Mouse (Mus musculus) hindbrain, embryonic 16.5 days (tissue): ENCODE measurements at regions not wholly inside any gene's neighbourhood (a gene's known extent, or its start where the extent isn't known, plus 50 kb on each side); places are given as distances from the start of the nearest gene placed in this dataset.
A peak's percentile ranks its signal among the peaks of the same experiment; 100 is the strongest.

Experiments used
- ATAC-seq: fragments of 200-750 bp; cut with Nextera tagmentation; 2 replicates; pipeline ENCODE4 v1.8.0; 2017; ENCODE audit warnings: moderate TSS enrichment, moderate library complexity
- H3K27ac ChIP-seq: fragments of 300-500 bp; sonication (generic); 2 replicates; pipeline ENCODE4 v1.5.1; 2014; ENCODE audit warnings: low read depth, mild to moderate bottlenecking, control low read depth, low read length, moderate library complexity
- H3K27me3 ChIP-seq: fragments of 300-500 bp; sonication (generic); replicated peaks from 2 replicates; pipeline ENCODE4 v1.6.1; 2014; ENCODE audit warnings: low read length; ENCODE audit not compliant: control insufficient read depth, insufficient read depth
- H3K36me3 ChIP-seq: fragments of 300-500 bp; sonication (generic); 2 replicates; pipeline ENCODE4 v1.6.1; 2014; ENCODE audit warnings: mild to moderate bottlenecking, low read length, moderate library complexity, mixed read lengths; ENCODE audit not compliant: control insufficient read depth, insufficient read depth
- H3K4me1 ChIP-seq: fragments of 300-500 bp; sonication (generic); 2 replicates; pipeline ENCODE4 v1.6.1; 2014; ENCODE audit warnings: low read depth, low read length; ENCODE audit not compliant: control insufficient read depth, insufficient read depth
- H3K4me2 ChIP-seq: fragments of 300-500 bp; sonication (generic); 2 replicates; pipeline ENCODE4 v1.6.1; 2014; ENCODE audit warnings: mild to moderate bottlenecking, low read length, control low read depth, moderate library complexity
- H3K4me3 ChIP-seq: fragments of 300-500 bp; sonication (generic); 2 replicates; pipeline ENCODE4 v1.5.1; 2014; ENCODE audit warnings: mild to moderate bottlenecking, low read length, control low read depth, moderate library complexity
- H3K9ac ChIP-seq: fragments of 300-500 bp; sonication (generic); 2 replicates; pipeline ENCODE4 v1.6.1; 2014; ENCODE audit warnings: low read depth, mild to moderate bottlenecking, control low read depth, low read length, moderate library complexity
- H3K9me3 ChIP-seq: fragments of 300-500 bp; sonication (generic); 2 replicates; pipeline ENCODE4 v1.6.1; 2014; ENCODE audit warnings: mild to moderate bottlenecking, low read length, moderate library complexity; ENCODE audit not compliant: control insufficient read depth
- WGBS: fragments of 180-500 bp; shearing (Covaris S2); extraction: QIAGEN DNeasy Blood & Tissue Kit; methylation state at CpG from one replicate; pipeline ENCODE4 v1.1.7; 2014; 5-methylcytosine and 5-hydroxymethylcytosine counted together

GRCm38 (mm10) chr1:75888499-75889208 lies 342.6 kb downstream of the Slc4a3 start:
- no peak overlapping the region for H3K4me2 ChIP-seq
- no peak for ATAC-seq
- H3K27ac ChIP-seq = no peak overlapping the region
- peaks cover 7% of the 10 kb centered on the region for H3K4me1 ChIP-seq
- no peaks in the 10 kb centered on the region for H3K9me3 ChIP-seq
- no peaks in the 10 kb centered on the region for H3K36me3 ChIP-seq
- H3K27me3 ChIP-seq = no peaks in the 10 kb centered on the region
- no peak overlapping the region for H3K4me3 ChIP-seq
- no peak overlapping the region for H3K9ac ChIP-seq
- 14% methylated on average over 9 of the region's 9 CpGs for WGBS

- 74% methylated on average over 4 of the region's 4 CpGs for WGBS
- no peak for ATAC-seq
- Histone ChIP-seq H3K4me3 (no peak overlapping the region), H3K27ac (no peak overlapping the region), H3K9ac (no peak overlapping the region), H3K36me3 (no peaks in the 10 kb centered on the region), H3K27me3 (no peaks in the 10 kb centered on the region), H3K9me3 (peaks cover 2% of the 10 kb centered on the region; the same call in 1 of the 2 replicates), H3K4me1 (peaks cover 7% of the 10 kb centered on the region), H3K4me2 (no peak overlapping the region)
Measured at GRCm38 (mm10) chr1:75889847-75890591, 344.0 kb downstream of the Slc4a3 start.

- H3K9ac ChIP-seq = no peak overlapping the region
- H3K4me3 ChIP-seq = no peak overlapping the region
- H3K27ac ChIP-seq = no peak overlapping the region
- H3K27me3 ChIP-seq = no peaks in the 10 kb centered on the region
- H3K9me3 ChIP-seq = peaks cover 2% of the 10 kb centered on the region; the same call in 1 of the 2 replicates
- WGBS = 62% methylated on average over 10 of the region's 10 CpGs
- peak; percentile 45; the same call in 1 of the 2 replicates for ATAC-seq
- H3K4me1 ChIP-seq = peaks cover 7% of the 10 kb centered on the region
- no peak overlapping the region for H3K4me2 ChIP-seq
- no peaks in the 10 kb centered on the region for H3K36me3 ChIP-seq
Measured at GRCm38 (mm10) chr1:75890636-75891276, 344.7 kb downstream of the Slc4a3 start.

GRCm38 (mm10) chr1:75895550-75895949 lies 349.5 kb downstream of the Slc4a3 start:
- ATAC-seq = no peak

GRCm38 (mm10) chr1:75901146-75901545 lies 355.1 kb downstream of the Slc4a3 start:
- H3K27ac ChIP-seq = no peak overlapping the region
- H3K36me3 ChIP-seq = no peaks in the 10 kb centered on the region
- no peak overlapping the region for H3K4me2 ChIP-seq
- H3K9me3 ChIP-seq = no peaks in the 10 kb centered on the region
- no peak for ATAC-seq
- H3K4me3 ChIP-seq = no peak overlapping the region
- H3K4me1 ChIP-seq = no peaks in the 10 kb centered on the region
- H3K9ac ChIP-seq = no peak overlapping the region
- no peaks in the 10 kb centered on the region for H3K27me3 ChIP-seq
- 67% methylated on average over 1 of the region's 1 CpGs for WGBS

More at GRCm38 (mm10) chr1:75895550-75895949, 349.5 kb downstream of the Slc4a3 start:
- H3K4me1 ChIP-seq = no peaks in the 10 kb centered on the region
- no peak overlapping the region for H3K4me3 ChIP-seq
- H3K9ac ChIP-seq = no peak overlapping the region
- no peaks in the 10 kb centered on the region for H3K27me3 ChIP-seq
- H3K9me3 ChIP-seq = peaks cover 2% of the 10 kb centered on the region; the same call in 1 of the 2 replicates
- no peaks in the 10 kb centered on the region for H3K36me3 ChIP-seq
- WGBS = 95% methylated on average over 1 of the region's 1 CpGs
- H3K4me2 ChIP-seq = no peak overlapping the region
- no peak overlapping the region for H3K27ac ChIP-seq

GRCm38 (mm10) chr1:75905699-75906470 lies 359.8 kb downstream of the Slc4a3 start:
- Histone ChIP-seq H3K4me1 (no peaks in the 10 kb centered on the region), H3K9ac (no peak overlapping the region), H3K27ac (no peak overlapping the region), H3K4me2 (no peak overlapping the region), H3K27me3 (no peaks in the 10 kb centered on the region), H3K36me3 (no peaks in the 10 kb centered on the region), H3K4me3 (no peak overlapping the region), H3K9me3 (no peaks in the 10 kb centered on the region)
- 30% methylated on average over 9 of the region's 9 CpGs for WGBS
- peak; percentile 45; the same call in 1 of the 2 replicates for ATAC-seq

GRCm38 (mm10) chr1:75915311-75915710 lies 369.2 kb downstream of the Slc4a3 start:
- Histone ChIP-seq H3K9ac (no peak overlapping the region), H3K4me2 (no peak overlapping the region), H3K4me3 (no peak overlapping the region), H3K9me3 (no peaks in the 10 kb centered on the region), H3K27me3 (no peaks in the 10 kb centered on the region), H3K27ac (no peak overlapping the region), H3K36me3 (no peaks in the 10 kb centered on the region), H3K4me1 (no peaks in the 10 kb centered on the region)
- WGBS = 93% methylated on average over 2 of the region's 2 CpGs
- ATAC-seq = no peak

- 52% methylated on average over 2 of the region's 2 CpGs for WGBS
- H3K4me2 ChIP-seq = no peak overlapping the region
- H3K4me3 ChIP-seq = no peak overlapping the region
- no peak overlapping the region for H3K27ac ChIP-seq
- H3K9ac ChIP-seq = no peak overlapping the region
- no peaks in the 10 kb centered on the region for H3K4me1 ChIP-seq
- no peaks in the 10 kb centered on the region for H3K9me3 ChIP-seq
- no peak for ATAC-seq
- no peaks in the 10 kb centered on the region for H3K27me3 ChIP-seq
- H3K36me3 ChIP-seq = no peaks in the 10 kb centered on the region
Measured at GRCm38 (mm10) chr1:75916181-75916580, 370.1 kb downstream of the Slc4a3 start.
